Mouse (Mus musculus) hindbrain, embryonic 12.5 days (tissue): ENCODE data around the gene Havcr1. TPM values are rescaled to one million over a fixed set of nuclear protein-coding genes. Genes with fewer than 3 reads are reported as not detected.

Source experiments
- polyA plus RNA-seq: library from polyadenylated mRNA; unstranded; fragments of >200 nt; fragmentation: Nextera tagmentation; extraction: Ambion mirVana; gene quantifications from 2 replicates; pipeline ENCODE4 v1.2.1, GENCODE M21; 2016

Gene Havcr1
- polyA plus RNA-seq, 1 experiment from 2014 or later: not detected

Other genes starting within 250 kb of the Havcr1 start
- gene Gm12169, start 210.9 kb upstream of the Havcr1 start, polyA plus RNA-seq: not detected in 2 replicates
- gene BC053393, start 163.5 kb upstream of the Havcr1 start, polyA plus RNA-seq: not detected in 2 replicates
- not detected in 2 replicates for gene Dppa1, start 105.8 kb upstream of the Havcr1 start, polyA plus RNA-seq
- gene Timd2, start 28.0 kb upstream of the Havcr1 start, polyA plus RNA-seq: not detected in 2 replicates
- 0.23 TPM in 1 of 2 replicates, not detected in the other for gene Timd4, start 75.7 kb downstream of the Havcr1 start, polyA plus RNA-seq